Mouse (Mus musculus) heart, postnatal 0 days (tissue): ENCODE results near the gene Gpx1.

ENCODE experiments used
- CTCF ChIP-seq: IDR thresholded peaks from 2 replicates; pipeline ENCODE4 v1.5.1; 2016; ENCODE audit warnings: antibody characterized with exemption, control low read depth, low read depth
- EP300 ChIP-seq: IDR thresholded peaks from 2 replicates; pipeline ENCODE4 v1.6.1; 2016; ENCODE audit warnings: antibody characterized with exemption, low read depth

DNA sequence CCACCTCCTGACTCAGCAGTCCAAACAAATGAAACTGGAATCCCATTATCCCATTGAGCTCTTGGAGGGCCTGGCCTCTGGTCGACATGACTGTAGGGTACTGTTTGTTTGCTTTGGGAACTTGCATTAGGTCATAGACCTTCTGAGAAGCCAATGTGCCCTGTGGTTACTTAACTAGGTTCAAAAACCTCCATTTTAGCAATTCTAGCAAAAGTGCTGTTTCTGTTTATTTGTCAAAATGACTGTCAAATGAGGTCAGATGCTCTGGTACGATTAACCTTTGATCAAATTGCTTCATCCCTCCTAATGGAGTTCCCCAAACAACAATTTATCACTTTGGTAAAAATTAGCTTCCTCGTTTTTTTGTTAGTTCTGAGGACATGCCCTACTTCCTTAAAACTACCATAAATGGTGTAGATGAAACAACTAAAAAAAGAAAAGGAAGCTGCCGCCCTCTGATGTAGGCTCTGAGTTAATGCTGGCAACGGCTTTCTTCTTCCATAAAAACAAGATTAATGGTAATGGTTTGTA is 3.7 kb downstream of the Gpx1 start:
- TF ChIP-seq EP300, result no peak
- no peak for TF ChIP-seq CTCF
